Mouse (Mus musculus): ENCODE data around the gene Gm7075. TPM values are rescaled to one million over a fixed set of nuclear protein-coding genes. Genes with fewer than 3 reads are reported as not detected.
"Not testable (repeated sequence)": the region's sequence is repeated elsewhere in the genome, so short reads cannot be mapped to it uniquely, and the experiment has no call there.

Gene Gm7075
- polyA plus RNA-seq (2012; fragmentation: generic; extraction: Trizol), result not detected
- long read RNA-seq, experiment 1, result 0 reads
- long read RNA-seq, experiment 2, result 0 reads

GRCm38 (mm10) chr10:63421739-63422735, at the start of gene Gm7075:
Gm7075 (minus strand) TSS chr10:63421789.
- H3K36me3 ChIP-seq (ENCODE audit: control insufficient read depth, insufficient read depth), result no peaks in the 10 kb centered on the region
- H3K79me2 ChIP-seq (ENCODE audit: control insufficient read depth, insufficient read depth), result no peaks in the 10 kb centered on the region
- no peaks in the 10 kb centered on the region for H3K79me3 ChIP-seq (ENCODE audit: low read depth)
- no peak for TF ChIP-seq USF1 (IDR thresholded peaks at IDR 0.05; ENCODE audit: low read depth)
- TF ChIP-seq FOSL1 (IDR thresholded peaks at IDR 0.05; ENCODE audit: insufficient read depth, low read length, poor library complexity, severe bottlenecking), result no peak
- TF ChIP-seq CTCF (IDR thresholded peaks at IDR 0.05; ENCODE audit: control insufficient read depth, insufficient read depth, insufficient read length), result peak; percentile 14
- TF ChIP-seq MAX (IDR thresholded peaks at IDR 0.05), result no peak
- no peaks in the 10 kb centered on the region for H3K27me3 ChIP-seq (ENCODE audit: control insufficient read depth, insufficient read depth, insufficient read length)
- no peak within 1 kb of the TSS for H3ac ChIP-seq (ENCODE audit: control insufficient read depth, insufficient read length, low read depth)
- no peak within 1 kb of the TSS for H3K4me3 ChIP-seq (ENCODE audit: insufficient read depth, poor library complexity, severe bottlenecking)

GRCm38 (mm10) chr10:63460935-63461334, 39.3 kb upstream of the Gm7075 start:
- H3ac ChIP-seq (ENCODE audit: control insufficient read depth, insufficient read length, low read depth), result no peak overlapping the region
- TF ChIP-seq FOSL1 (IDR thresholded peaks at IDR 0.05; ENCODE audit: insufficient read depth, low read length, poor library complexity, severe bottlenecking), result no peak
- TF ChIP-seq MAX (IDR thresholded peaks at IDR 0.05), result no peak
- no peak for TF ChIP-seq MYOG (IDR thresholded peaks at IDR 0.05; ENCODE audit: control insufficient read depth, extremely low read depth, insufficient read length)
- no peak for TF ChIP-seq USF1 (IDR thresholded peaks at IDR 0.05; ENCODE audit: low read depth)
- no peak for TF ChIP-seq MYOD1 (IDR thresholded peaks at IDR 0.05; ENCODE audit: control insufficient read depth, insufficient read length, low read depth)
- no peak for TF ChIP-seq CEBPB (IDR thresholded peaks at IDR 0.05; ENCODE audit: low read depth)
- no peak for TF ChIP-seq CTCF (IDR thresholded peaks at IDR 0.05; ENCODE audit: control insufficient read depth, insufficient read depth, insufficient read length)
- no peak overlapping the region for H3K4me3 ChIP-seq (ENCODE audit: insufficient read depth, poor library complexity, severe bottlenecking)
- no peaks in the 10 kb centered on the region for H3K79me2 ChIP-seq (ENCODE audit: control insufficient read depth, insufficient read depth)
- no peaks in the 10 kb centered on the region for H3K27me3 ChIP-seq (ENCODE audit: control insufficient read depth, insufficient read depth, insufficient read length)
- no peaks in the 10 kb centered on the region for H3K36me3 ChIP-seq (ENCODE audit: control insufficient read depth, insufficient read depth)
- no peaks in the 10 kb centered on the region for H3K79me3 ChIP-seq (ENCODE audit: low read depth)

GRCm38 (mm10) chr10:63457292-63458128, 35.9 kb upstream of the Gm7075 start:
- Histone ChIP-seq H3K79me3 (ENCODE audit: low read depth) (no peaks in the 10 kb centered on the region), H3ac (ENCODE audit: control insufficient read depth, insufficient read length, low read depth) (no peak overlapping the region), H3K36me3 (ENCODE audit: control insufficient read depth, insufficient read depth) (no peaks in the 10 kb centered on the region), H3K27me3 (ENCODE audit: control insufficient read depth, insufficient read depth, insufficient read length) (no peaks in the 10 kb centered on the region), H3K79me2 (ENCODE audit: control insufficient read depth, insufficient read depth) (no peaks in the 10 kb centered on the region), H3K4me3 (ENCODE audit: insufficient read depth, poor library complexity, severe bottlenecking) (no peak overlapping the region)
- TF ChIP-seq CEBPB (IDR thresholded peaks at IDR 0.05; ENCODE audit: low read depth), result no peak
- no peak for TF ChIP-seq MYOD1 (IDR thresholded peaks at IDR 0.05; ENCODE audit: control insufficient read depth, insufficient read length, low read depth)
- TF ChIP-seq MYOG (IDR thresholded peaks at IDR 0.05; ENCODE audit: control insufficient read depth, extremely low read depth, insufficient read length), result no peak
- no peak for TF ChIP-seq FOSL1 (IDR thresholded peaks at IDR 0.05; ENCODE audit: insufficient read depth, low read length, poor library complexity, severe bottlenecking)
- no peak for TF ChIP-seq USF1 (IDR thresholded peaks at IDR 0.05; ENCODE audit: low read depth)
- TF ChIP-seq MAX (IDR thresholded peaks at IDR 0.05), result no peak
- no peak for TF ChIP-seq CTCF (IDR thresholded peaks at IDR 0.05; ENCODE audit: control insufficient read depth, insufficient read depth, insufficient read length)

GRCm38 (mm10) chr10:63455110-63455878, 33.7 kb upstream of the Gm7075 start:
- Histone ChIP-seq H3K36me3 (ENCODE audit: control insufficient read depth, insufficient read depth) (no peaks in the 10 kb centered on the region), H3K4me3 (ENCODE audit: insufficient read depth, poor library complexity, severe bottlenecking) (no peak overlapping the region), H3K27me3 (ENCODE audit: control insufficient read depth, insufficient read depth, insufficient read length) (no peaks in the 10 kb centered on the region), H3K79me2 (ENCODE audit: control insufficient read depth, insufficient read depth) (no peaks in the 10 kb centered on the region), H3K79me3 (ENCODE audit: low read depth) (no peaks in the 10 kb centered on the region), H3ac (ENCODE audit: control insufficient read depth, insufficient read length, low read depth) (no peak overlapping the region)
- TF ChIP-seq CEBPB (IDR thresholded peaks at IDR 0.05; ENCODE audit: low read depth) (no peak), USF1 (IDR thresholded peaks at IDR 0.05; ENCODE audit: low read depth) (no peak), MYOD1 (IDR thresholded peaks at IDR 0.05; ENCODE audit: control insufficient read depth, insufficient read length, low read depth) (no peak), CTCF (IDR thresholded peaks at IDR 0.05; ENCODE audit: control insufficient read depth, insufficient read depth, insufficient read length) (no peak), FOSL1 (IDR thresholded peaks at IDR 0.05; ENCODE audit: insufficient read depth, low read length, poor library complexity, severe bottlenecking) (no peak), MAX (IDR thresholded peaks at IDR 0.05) (no peak), MYOG (IDR thresholded peaks at IDR 0.05; ENCODE audit: control insufficient read depth, extremely low read depth, insufficient read length) (no peak)

GRCm38 (mm10) chr10:63453926-63454325, 32.3 kb upstream of the Gm7075 start:
- Histone ChIP-seq H3K4me3 (ENCODE audit: insufficient read depth, poor library complexity, severe bottlenecking) (no peak overlapping the region), H3K36me3 (ENCODE audit: control insufficient read depth, insufficient read depth) (no peaks in the 10 kb centered on the region), H3K79me3 (ENCODE audit: low read depth) (no peaks in the 10 kb centered on the region), H3K79me2 (ENCODE audit: control insufficient read depth, insufficient read depth) (no peaks in the 10 kb centered on the region), H3K27me3 (ENCODE audit: control insufficient read depth, insufficient read depth, insufficient read length) (no peaks in the 10 kb centered on the region), H3ac (ENCODE audit: control insufficient read depth, insufficient read length, low read depth) (no peak overlapping the region)
- no peak for TF ChIP-seq CTCF (IDR thresholded peaks at IDR 0.05; ENCODE audit: control insufficient read depth, insufficient read depth, insufficient read length)
- TF ChIP-seq USF1 (IDR thresholded peaks at IDR 0.05; ENCODE audit: low read depth), result no peak
- no peak for TF ChIP-seq CEBPB (IDR thresholded peaks at IDR 0.05; ENCODE audit: low read depth)
- no peak for TF ChIP-seq FOSL1 (IDR thresholded peaks at IDR 0.05; ENCODE audit: insufficient read depth, low read length, poor library complexity, severe bottlenecking)
- TF ChIP-seq MYOG (IDR thresholded peaks at IDR 0.05; ENCODE audit: control insufficient read depth, extremely low read depth, insufficient read length), result no peak

- not testable (repeated sequence) for H3K36me3 ChIP-seq (ENCODE audit: control insufficient read depth, insufficient read depth); H3K79me3 ChIP-seq (ENCODE audit: low read depth); H3K27me3 ChIP-seq (ENCODE audit: control insufficient read depth, insufficient read depth, insufficient read length); H3K4me3 ChIP-seq (ENCODE audit: insufficient read depth, poor library complexity, severe bottlenecking); H3K79me2 ChIP-seq (ENCODE audit: control insufficient read depth, insufficient read depth); H3ac ChIP-seq (ENCODE audit: control insufficient read depth, insufficient read length, low read depth)
Measured at GRCm38 (mm10) chr10:63444602-63445387, 23.2 kb upstream of the Gm7075 start.
